Mouse (Mus musculus) limb, embryonic 13.5 days (tissue): Measurements from ENCODE around the gene Fndc3b. TPM values are rescaled to one million over a fixed set of nuclear protein-coding genes. Genes with fewer than 3 reads are reported as not detected.
A peak's percentile ranks its signal among the peaks of the same experiment; 100 is the strongest.

Source experiments
- ATAC-seq: fragments of 200-750 bp; cut with Nextera tagmentation; 2 replicates; pipeline ENCODE4 v1.8.0; 2017; ENCODE audit warnings: low read depth, moderate number of reproducible peaks, moderate TSS enrichment; ENCODE audit not compliant: low FRiP score
- H3K27ac ChIP-seq: fragments of 300-500 bp; sonication (generic); 2 replicates; pipeline ENCODE4 v1.5.1; 2015; ENCODE audit warnings: inconsistent platforms, mild to moderate bottlenecking, moderate library complexity
- H3K27me3 ChIP-seq: fragments of 300-500 bp; sonication (generic); 2 replicates; pipeline ENCODE4 v1.6.1; 2015; ENCODE audit warnings: mild to moderate bottlenecking, inconsistent platforms
- H3K36me3 ChIP-seq: fragments of 300-500 bp; sonication (generic); 2 replicates; pipeline ENCODE4 v1.6.1; 2015; ENCODE audit warnings: inconsistent platforms, mild to moderate bottlenecking, moderate library complexity
- H3K4me1 ChIP-seq: fragments of 300-500 bp; sonication (generic); 2 replicates; pipeline ENCODE4 v1.6.1; 2015; ENCODE audit warnings: inconsistent platforms
- H3K4me2 ChIP-seq: fragments of 300-500 bp; sonication (generic); replicated peaks from 2 replicates; pipeline ENCODE4 v1.6.1; 2015; ENCODE audit warnings: inconsistent platforms, mild to moderate bottlenecking, moderate library complexity
- H3K4me3 ChIP-seq: fragments of 300-500 bp; sonication (generic); 2 replicates; pipeline ENCODE4 v1.5.1; 2015; ENCODE audit warnings: moderate library complexity, mild to moderate bottlenecking, inconsistent platforms
- H3K9ac ChIP-seq: fragments of 300-500 bp; sonication (generic); 2 replicates; pipeline ENCODE4 v1.6.1; 2015; ENCODE audit warnings: mild to moderate bottlenecking, inconsistent platforms
- H3K9me3 ChIP-seq: fragments of 300-500 bp; sonication (generic); 2 replicates; pipeline ENCODE4 v1.6.1; 2016; ENCODE audit warnings: inconsistent platforms
- WGBS: fragments of 180-500 bp; shearing (Covaris S2); methylation state at CpG from one replicate; pipeline ENCODE4 v1.1.7; 2015; 5-methylcytosine and 5-hydroxymethylcytosine counted together
- microRNA-seq: library from miRNA; unstranded; fragments of <30 nt; microRNA quantifications from one replicate; pipeline ENCODE4, GENCODE M21; 2016
- polyA plus RNA-seq: library from polyadenylated mRNA; unstranded; fragments of >200 nt; fragmentation: Nextera tagmentation; extraction: Ambion mirVana; gene quantifications from 2 replicates; pipeline ENCODE4 v1.2.1, GENCODE M21; 2015

Fndc3b gene
- polyA plus RNA-seq, 1 experiment from 2014 or later, result 31.4 TPM

- peaks cover 69% of the 10 kb centered on the region for H3K27me3 ChIP-seq
- H3K4me1 ChIP-seq, result peaks cover 14% of the 10 kb centered on the region
- no peak overlapping the region for H3K9ac ChIP-seq
- no peaks in the 10 kb centered on the region for H3K36me3 ChIP-seq
- WGBS, result 2% methylated on average over 76 of the region's 77 CpGs
- H3K27ac ChIP-seq, result no peak overlapping the region
- peak overlapping the region; percentile 24 for H3K4me3 ChIP-seq
- ATAC-seq, result no peak
- peak overlapping the region; percentile 55 for H3K4me2 ChIP-seq
- no peaks in the 10 kb centered on the region for H3K9me3 ChIP-seq
Measured at GRCm38 (mm10) chr3:27371725-27372650, 339.1 kb downstream of the Fndc3b start.

GRCm38 (mm10) chr3:27371276-27371621 lies 339.9 kb downstream of the Fndc3b start, which contains the start of gene Ghsr:
TSS of gene Ghsr (plus strand) at chr3:27371351.
- no peaks in the 10 kb centered on the region for H3K36me3 ChIP-seq
- H3K9ac ChIP-seq, result no peak within 1 kb of the TSS
- H3K4me3 ChIP-seq, result peak within 1 kb of the TSS; percentile 24
- peaks cover 65% of the 10 kb centered on the region for H3K27me3 ChIP-seq
- H3K9me3 ChIP-seq, result no peaks in the 10 kb centered on the region
- no peak for ATAC-seq
- peaks cover 14% of the 10 kb centered on the region for H3K4me1 ChIP-seq
- 2% methylated on average over 19 of the region's 19 CpGs for WGBS
- no peak within 1 kb of the TSS for H3K27ac ChIP-seq
- peak within 1 kb of the TSS; percentile 55 for H3K4me2 ChIP-seq

GRCm38 (mm10) chr3:27370582-27371275 lies 340.4 kb downstream of the Fndc3b start:
- Histone ChIP-seq H3K36me3 (no peaks in the 10 kb centered on the region), H3K9me3 (no peaks in the 10 kb centered on the region), H3K27me3 (peaks cover 65% of the 10 kb centered on the region), H3K4me3 (no peak overlapping the region), H3K4me1 (peaks cover 14% of the 10 kb centered on the region), H3K9ac (no peak overlapping the region), H3K4me2 (peak overlapping the region; percentile 55; the same call in 1 of the 2 replicates), H3K27ac (no peak overlapping the region)
- no peak for ATAC-seq
- whole genome bisulfite sequencing, result 4% methylated on average over 20 of the region's 20 CpGs

- Histone ChIP-seq H3K4me1 (peaks cover 14% of the 10 kb centered on the region), H3K4me3 (no peak overlapping the region), H3K36me3 (no peaks in the 10 kb centered on the region), H3K4me2 (no peak overlapping the region), H3K27ac (no peak overlapping the region), H3K9ac (no peak overlapping the region), H3K27me3 (peaks cover 63% of the 10 kb centered on the region), H3K9me3 (no peaks in the 10 kb centered on the region)
- ATAC-seq, result no peak; the same call in 1 of the 2 replicates
- 4% methylated on average over 10 of the region's 10 CpGs for WGBS
Measured at GRCm38 (mm10) chr3:27370125-27370524, 341.0 kb downstream of the Fndc3b start.

Small RNA genes within 50 kb of the gene (microRNA-seq; reads per million reads assigned to microRNA genes)
- 0.70 reads per million for gene Mir3092

Other genes with a start within 250 kb of the Fndc3b start
- not detected in 2 replicates for gene Tmem212, start 185.1 kb upstream of the Fndc3b start, polyA plus RNA-seq
- gene Pld1, start 227.4 kb upstream of the Fndc3b start, polyA plus RNA-seq, result 4.5 and 5.4 TPM in 2 replicates